Mouse (Mus musculus) liver, embryonic 18 days (tissue): ENCODE results near the gene Fpr-rs6. TPM values are rescaled to one million over a fixed set of nuclear protein-coding genes. Genes with fewer than 3 reads are reported as not detected.

Experiments used
- polyA plus RNA-seq: library from polyadenylated mRNA; depleted of rRNA; stranded (reverse); fragments of >200 nt; gene quantifications from 2 replicates; pipeline ENCODE4 v1.2.3, GENCODE M21; 2012; rRNA removed

The Fpr-rs6 gene
- polyA plus RNA-seq: not detected in 2 replicates

GRCm38 (mm10) chr17:20182997-20183396 is at the start of gene Fpr-rs6:
TSS of gene Fpr-rs6 (minus strand) at chr17:20183097.

Other genes with a start within 250 kb of the Fpr-rs6 start
- not detected in 2 replicates for gene Vmn2r104, start 134.8 kb downstream of the Fpr-rs6 start, polyA plus RNA-seq
- not detected in 2 replicates for gene Fpr-rs7, start 68.9 kb downstream of the Fpr-rs6 start, polyA plus RNA-seq
- gene Vmn2r105, start 52.0 kb upstream of the Fpr-rs6 start, polyA plus RNA-seq: not detected in 2 replicates
- gene Vmn2r106, start 102.5 kb upstream of the Fpr-rs6 start, polyA plus RNA-seq: not detected in 2 replicates
- gene Vmn2r107, start 162.1 kb upstream of the Fpr-rs6 start, polyA plus RNA-seq: not detected in 2 replicates
- gene Vmn1r224, start 231.0 kb upstream of the Fpr-rs6 start, polyA plus RNA-seq: not detected in 2 replicates